Mouse (Mus musculus): ENCODE measurements around the gene Ccl9. TPM values are rescaled to one million over a fixed set of nuclear protein-coding genes. Genes with fewer than 3 reads are reported as not detected.

The Ccl9 gene
- 1 to 10 TPM; 2.9 to 4.3 TPM for total RNA-seq (2021)
- long read RNA-seq, experiment 1, partial matches to known transcripts: 0 of 5 reads
- long read RNA-seq, experiment 1, other reads (novel, unspliced or antisense): 2 of 5 reads
- long read RNA-seq, experiment 2: 0 reads

- no peak for DNase-seq
These were observed at the start of gene Ccl9 for GRCm38 (mm10) chr11:83578186-83578760. Gene Ccl9, minus strand, starts transcription at chr11:83578636.

- no peak for DNase-seq
These were observed 45.1 kb upstream of the Ccl9 start for GRCm38 (mm10) chr11:83623586-83623985.

GRCm38 (mm10) chr11:83619037-83619436 is 40.6 kb upstream of the Ccl9 start:
- no peak for DNase-seq

GRCm38 (mm10) chr11:83618238-83618637 is 39.8 kb upstream of the Ccl9 start:
- DNase-seq: no peak

- DNase-seq: no peak
These were observed 38.1 kb upstream of the Ccl9 start for GRCm38 (mm10) chr11:83616586-83616985.

GRCm38 (mm10) chr11:83610900-83611299 is 32.5 kb upstream of the Ccl9 start:
- DNase-seq: no peak

- no peak for DNase-seq
These were observed 28.0 kb upstream of the Ccl9 start for GRCm38 (mm10) chr11:83606396-83606795.

- no peak for DNase-seq
These were observed 27.1 kb upstream of the Ccl9 start for GRCm38 (mm10) chr11:83605535-83605934.

- no peak for DNase-seq
These were observed 26.3 kb upstream of the Ccl9 start for GRCm38 (mm10) chr11:83604698-83605097.

GRCm38 (mm10) chr11:83603399-83603798 is 25.0 kb upstream of the Ccl9 start:
- no peak for DNase-seq

GRCm38 (mm10) chr11:83600576-83600975 is 22.1 kb upstream of the Ccl9 start:
- no peak for DNase-seq

GRCm38 (mm10) chr11:83598991-83599390 is 20.6 kb upstream of the Ccl9 start:
- DNase-seq: no peak

GRCm38 (mm10) chr11:83598207-83598837 is 19.9 kb upstream of the Ccl9 start:
- DNase-seq: no peak

GRCm38 (mm10) chr11:83597796-83598195 is 19.4 kb upstream of the Ccl9 start:
- no peak for DNase-seq

GRCm38 (mm10) chr11:83595669-83596455 is 17.4 kb upstream of the Ccl9 start:
- DNase-seq: no peak

GRCm38 (mm10) chr11:83593453-83593852 is 15.0 kb upstream of the Ccl9 start:
- no peak for DNase-seq

- DNase-seq: no peak
These were observed 14.4 kb upstream of the Ccl9 start, which contains the start of gene Ccl6 for GRCm38 (mm10) chr11:83592853-83593252. Gene Ccl6, minus strand, starts transcription at chr11:83593087.

GRCm38 (mm10) chr11:83584232-83584631 is 5.8 kb upstream of the Ccl9 start:
- no peak for DNase-seq

- DNase-seq: no peak
These were observed 5.0 kb upstream of the Ccl9 start for GRCm38 (mm10) chr11:83583450-83583754.

- no peak for DNase-seq
These were observed 4.4 kb upstream of the Ccl9 start for GRCm38 (mm10) chr11:83582626-83583449.

- DNase-seq: no peak
These were observed 3.5 kb upstream of the Ccl9 start for GRCm38 (mm10) chr11:83581626-83582610.
